Mouse (Mus musculus): Measurements from ENCODE around the gene Tmem220. TPM values are rescaled to one million over a fixed set of nuclear protein-coding genes. Genes with fewer than 3 reads are reported as not detected.

Gene Tmem220
- total RNA-seq, 1 experiment from 2014 or later, result 7.0 TPM

GRCm38 (mm10) chr11:67061311-67061710 lies 36.4 kb downstream of the Tmem220 start:
- no peak for DNase-seq

GRCm38 (mm10) chr11:67062726-67063125 lies 37.8 kb downstream of the Tmem220 start:
- no peak for DNase-seq

GRCm38 (mm10) chr11:67067741-67068140 lies 42.8 kb downstream of the Tmem220 start:
- DNase-seq, result no peak

GRCm38 (mm10) chr11:67072615-67073130 lies 47.7 kb downstream of the Tmem220 start:
- DNase-seq, result no peak

- no peak for DNase-seq
Observed at GRCm38 (mm10) chr11:67075036-67075435, 50.1 kb downstream of the Tmem220 start.

- DNase-seq, result no peak
Observed at GRCm38 (mm10) chr11:67076781-67077180, 51.8 kb downstream of the Tmem220 start.

GRCm38 (mm10) chr11:67077435-67077834 lies 52.5 kb downstream of the Tmem220 start:
- DNase-seq, result no peak

- no peak for DNase-seq
Observed at GRCm38 (mm10) chr11:67078000-67078399, 53.0 kb downstream of the Tmem220 start, which contains the start of gene Myh3. Myh3 (plus strand) TSS chr11:67078300.

- no peak for DNase-seq
Observed at GRCm38 (mm10) chr11:67078888-67079287, 53.9 kb downstream of the Tmem220 start.

- DNase-seq, result no peak
Observed at GRCm38 (mm10) chr11:67079740-67080139, 54.8 kb downstream of the Tmem220 start.

- DNase-seq, result peak; percentile 58
Observed at GRCm38 (mm10) chr11:67080168-67080567, 55.2 kb downstream of the Tmem220 start.

- DNase-seq, result peak; percentile 9
Observed at GRCm38 (mm10) chr11:67081125-67081649, 56.2 kb downstream of the Tmem220 start.

- DNase-seq, result no peak
Observed at GRCm38 (mm10) chr11:67082188-67082587, 57.2 kb downstream of the Tmem220 start.

- DNase-seq, result no peak
Observed at GRCm38 (mm10) chr11:67082793-67083192, 57.8 kb downstream of the Tmem220 start.

GRCm38 (mm10) chr11:67083239-67083638 lies 58.3 kb downstream of the Tmem220 start:
- no peak for DNase-seq

GRCm38 (mm10) chr11:67083712-67084340 lies 58.9 kb downstream of the Tmem220 start:
- DNase-seq, result no peak

Other genes starting within 250 kb of the Tmem220 start
- gene Pirt, start 113.2 kb upstream of the Tmem220 start, total RNA-seq (2021), result 7.1 and 12.1 TPM in 2 replicates
- not detected in 2 replicates for gene Tmem238l, start 68.5 kb upstream of the Tmem220 start, total RNA-seq (2021)
- gene Adprm, start 27.4 kb downstream of the Tmem220 start, total RNA-seq (2021), result 26.2 and 27.3 TPM in 2 replicates
- 19.9 and 21.0 TPM in 2 replicates for gene Sco1, start 27.5 kb downstream of the Tmem220 start, total RNA-seq (2021)
- gene Myh3, start 53.1 kb downstream of the Tmem220 start, total RNA-seq (2021), result not detected in 2 replicates
- gene Myh2, start 145.9 kb downstream of the Tmem220 start, total RNA-seq (2021), result not detected in 2 replicates
- 0.12 TPM in 1 of 2 replicates, not detected in the other for gene Myh1, start 174.9 kb downstream of the Tmem220 start, total RNA-seq (2021)
- 0.33 TPM in 1 of 2 replicates, not detected in the other for gene Myh4, start 212.9 kb downstream of the Tmem220 start, total RNA-seq (2021)

Measured in adrenal gland, postnatal 25 days (tissue).